Mouse (Mus musculus) c-Kit-positive CD71-positive TER-119-negative erythroid progenitor cells, embryonic 14.5 days (primary cell): ENCODE data around the gene Tmeff1.
"Not testable (repeated sequence)": the region's sequence is repeated elsewhere in the genome, so short reads cannot be mapped to it uniquely, and the experiment has no call there.

ENCODE experiments used
- DNase-seq: peaks from one replicate; pipeline ENCODE4 v3.0.0-alpha.2; 2013; ENCODE audit warnings: low read depth

Tmeff1 gene

GRCm38 (mm10) chr4:48677276-48677675 lies 92.3 kb downstream of the Tmeff1 start:
- DNase-seq, result no peak

- DNase-seq, result no peak
Observed at GRCm38 (mm10) chr4:48677812-48678211, 92.8 kb downstream of the Tmeff1 start.

- DNase-seq, result no peak
Observed at GRCm38 (mm10) chr4:48678793-48679192, 93.8 kb downstream of the Tmeff1 start.

- DNase-seq, result not testable (repeated sequence)
Observed at GRCm38 (mm10) chr4:48679728-48680127, 94.8 kb downstream of the Tmeff1 start.

GRCm38 (mm10) chr4:48680214-48680613 lies 95.2 kb downstream of the Tmeff1 start:
- no peak for DNase-seq

- DNase-seq, result peak; percentile 55
Observed at GRCm38 (mm10) chr4:48680648-48681343, 95.8 kb downstream of the Tmeff1 start.

GRCm38 (mm10) chr4:48683126-48683525 lies 98.2 kb downstream of the Tmeff1 start:
- DNase-seq, result no peak

- DNase-seq, result not testable (repeated sequence)
Observed at GRCm38 (mm10) chr4:48683633-48684209, 98.7 kb downstream of the Tmeff1 start.

- no peak for DNase-seq
Observed at GRCm38 (mm10) chr4:48684593-48685187, 99.7 kb downstream of the Tmeff1 start.

- no peak for DNase-seq
Observed at GRCm38 (mm10) chr4:48688148-48688547, 103.2 kb downstream of the Tmeff1 start.

- DNase-seq, result peak; percentile 22
Observed at GRCm38 (mm10) chr4:48690640-48691039, 105.7 kb downstream of the Tmeff1 start.

GRCm38 (mm10) chr4:48691793-48692437 lies 106.9 kb downstream of the Tmeff1 start:
- peak; percentile 16 for DNase-seq

- no peak for DNase-seq
Observed at GRCm38 (mm10) chr4:48692736-48693292, 107.8 kb downstream of the Tmeff1 start.

GRCm38 (mm10) chr4:48696706-48697105 lies 111.7 kb downstream of the Tmeff1 start:
- no peak for DNase-seq

GRCm38 (mm10) chr4:48697302-48697701 lies 112.3 kb downstream of the Tmeff1 start:
- DNase-seq, result no peak
